Comparison of ENCODE assay signal across 8 mouse cellular contexts in genomic region chr13:60178416-60178815, GRCm38 (mm10). TPM values are rescaled to one million over a fixed set of nuclear protein-coding genes. Genes with fewer than 3 reads are reported as not detected.
DNase-seq lines count a peak whose midpoint lies in the region; ATAC-seq and TF ChIP-seq lines count a peak whose summit lies in the region.

No protein-coding gene starts in this region.

- no peaks in the 10 kb centered on the region for H3K4me1 ChIP-seq in cortical plate, adult 2 months (ENCODE audit: control insufficient read depth, insufficient read depth, low read length)
- no peaks in the 10 kb centered on the region; the same call in 1 of the 2 replicates for H3K4me1 ChIP-seq in hindbrain, postnatal 0 days (ENCODE audit: insufficient read depth, low read length)

- peak; percentile 88 for DNase-seq in adrenal gland, adult 8-10 months
- peak; percentile 95 for DNase-seq in gastrocnemius, postnatal 10 days
- peak; percentile 96 for DNase-seq in hindbrain, postnatal 0 days (ENCODE audit: low spot score)
- DNase-seq in left cerebral cortex, adult 18-20 months (ENCODE audit: low spot score in 2 of 2): peak; percentile 96 to 98
- peak; percentile 95 for DNase-seq in lung, postnatal 36 days
- DNase-seq in right cerebral cortex, adult 2 months (ENCODE audit: low spot score in 2 of 2): peak; percentile 98 to 99
- DNase-seq in urinary bladder, postnatal 25 days (ENCODE audit: low spot score): peak; percentile 92

- 0 out of 2 replicates have a peak overlapping the region, but pooled peaks have one; percentile 17 for H3K9ac ChIP-seq in hindbrain, postnatal 0 days (replicated peaks; ENCODE audit: low read length)

- H3K4me3 ChIP-seq in cortical plate, adult 2 months (ENCODE audit: insufficient read depth, low read length): peak overlapping the region; percentile 30
- H3K4me3 ChIP-seq in hindbrain, postnatal 0 days (ENCODE audit: low read length): peak overlapping the region; percentile 77

- no peak overlapping the region for H3K27ac ChIP-seq in cortical plate, adult 2 months (ENCODE audit: insufficient read depth, low read length)
- peak overlapping the region; percentile 91 for H3K27ac ChIP-seq in hindbrain, postnatal 0 days

- peak; percentile 15; the same call in 1 of the 2 replicates for ATAC-seq in hindbrain, postnatal 0 days

- no peaks in the 10 kb centered on the region for H3K27me3 ChIP-seq in hindbrain, postnatal 0 days (ENCODE audit: insufficient read depth, low read length)

- peak overlapping the region; percentile 85 for H3K4me2 ChIP-seq in hindbrain, postnatal 0 days (ENCODE audit: low read depth, low read length)

- no peaks in the 10 kb centered on the region for H3K9me3 ChIP-seq in hindbrain, postnatal 0 days (ENCODE audit: low read length)

- no peaks in the 10 kb centered on the region for H3K36me3 ChIP-seq in hindbrain, postnatal 0 days (ENCODE audit: insufficient read depth, low read length)

- TF ChIP-seq CTCF in cortical plate, adult 2 months (IDR thresholded peaks at IDR 0.05; ENCODE audit: extremely low read depth, insufficient read depth, low read length): peak; percentile 97
- peak; percentile 98 for TF ChIP-seq CTCF in hindbrain, postnatal 0 days (IDR thresholded peaks at IDR 0.05; ENCODE audit: low read depth)

- TF ChIP-seq POLR2A in cortical plate, adult 2 months (IDR thresholded peaks at IDR 0.05; ENCODE audit: extremely low read depth, insufficient read depth, low read length): no peak

- under 1% methylated on average over 15 of the region's 15 CpGs for WGBS in hindbrain, postnatal 0 days

RNA-seq across cellular contexts. Expression of gene Gas1, which starts 1.3 kb away (rescaled TPM):
- total RNA-seq in adrenal gland, adult 8-10 months (2022): 10 to 100 TPM; 32.3 to 57.9 (median 38.8) TPM
- 9.3 and 10.3 TPM in 2 replicates for polyA plus RNA-seq in cortical plate, adult 2 months (2012; rRNA removed)
- total RNA-seq in gastrocnemius, postnatal 10 days (2021): 10 to 100 TPM; 68.7 to 70.5 TPM
- 60.3 and 81.2 TPM in 2 replicates for total RNA-seq in hindbrain, postnatal 0 days (2014; rRNA removed)
- polyA plus RNA-seq in hindbrain, postnatal 0 days (2015; fragmentation: Nextera tagmentation; extraction: Ambion mirVana): 16.5 and 17.3 TPM in 2 replicates
- 1 to 10 TPM; 7.2 to 9.5 TPM for total RNA-seq in left cerebral cortex, adult 18-20 months (2021)
